Mouse (Mus musculus) forebrain, embryonic 12.5 days (tissue): ENCODE measurements around the gene Tgm3. TPM values are rescaled to one million over a fixed set of nuclear protein-coding genes. Genes with fewer than 3 reads are reported as not detected.

Experiments used
- microRNA-seq: library from miRNA; unstranded; fragments of <30 nt; microRNA quantifications from one replicate; pipeline ENCODE4, GENCODE M21; 2017
- polyA plus RNA-seq: library from polyadenylated mRNA; unstranded; fragments of >200 nt; fragmentation: Nextera tagmentation; extraction: Ambion mirVana; gene quantifications from 2 replicates; pipeline ENCODE4 v1.2.1, GENCODE M21; 2016

The Tgm3 gene
- polyA plus RNA-seq, 1 experiment from 2014 or later: not detected

Small RNA genes within 50 kb of the gene (microRNA-seq; reads per million reads assigned to microRNA genes)
- not detected for gene Mir6339

Other genes with a start within 250 kb of the Tgm3 start
- 16.3 and 17.7 TPM in 2 replicates for gene Stk35, start 211.8 kb upstream of the Tgm3 start, polyA plus RNA-seq
- gene Tgm6, start 100.1 kb downstream of the Tgm3 start, polyA plus RNA-seq: 0.06 TPM in 2 replicates
- 577 and 590 TPM in 2 replicates for gene Snrpb, start 167.1 kb downstream of the Tgm3 start, polyA plus RNA-seq
- not detected in 2 replicates for gene Tmc2, start 182.8 kb downstream of the Tgm3 start, polyA plus RNA-seq